Mouse (Mus musculus) ES-E14 (cell line): ENCODE results near the gene Nfkbil1. TPM values are rescaled to one million over a fixed set of nuclear protein-coding genes. Genes with fewer than 3 reads are reported as not detected.

ENCODE experiments used
- DNase-seq: peaks from one replicate; pipeline ENCODE4 v3.0.0-alpha.2; 2013; ENCODE audit warnings: low read depth, low spot score
- H3K27ac ChIP-seq: 2 replicates; pipeline ENCODE4 v1.5.1; 2012; ENCODE audit warnings: low read depth, mild to moderate bottlenecking, low read length, moderate library complexity, mixed read lengths; ENCODE audit not compliant: poor library complexity, insufficient read depth, severe bottlenecking
- H3K36me3 ChIP-seq: 2 replicates; pipeline ENCODE4 v1.6.1; 2012; ENCODE audit warnings: mild to moderate bottlenecking, low read length, moderate library complexity, mixed read lengths; ENCODE audit not compliant: control insufficient read depth, poor library complexity, insufficient read depth, severe bottlenecking
- H3K4me1 ChIP-seq, 2 experiments: fragments of 150-350 bp in 1 of 2; sonication (generic) in 1 of 2; 2 replicates each; pipeline ENCODE4 v1.6.1; 2012; ENCODE audit warnings: low read length in 2 of 2, mild to moderate bottlenecking in 1 of 2, mixed read lengths in 1 of 2; ENCODE audit not compliant: control insufficient read depth in 2 of 2, insufficient read depth in 2 of 2, poor library complexity in 1 of 2
- H3K4me3 ChIP-seq, 2 experiments: fragments of 150-350 bp in 1 of 2; sonication (generic) in 1 of 2; 2 replicates each; pipeline ENCODE4 v1.5.1; 2012; ENCODE audit warnings: low read length in 2 of 2, low read depth in 1 of 2, mild to moderate bottlenecking in 1 of 2, mixed read lengths in 1 of 2; ENCODE audit not compliant: insufficient read depth in 1 of 2, poor library complexity in 1 of 2, severe bottlenecking in 1 of 2
- H3K9ac ChIP-seq: 2 replicates; pipeline ENCODE4 v1.6.1; 2012; ENCODE audit warnings: low read depth, mild to moderate bottlenecking, low read length, mixed read lengths; ENCODE audit not compliant: poor library complexity, insufficient read depth, severe bottlenecking
- H3K9me3 ChIP-seq: fragments of 150-350 bp; sonication (generic); 2 replicates; pipeline ENCODE4 v1.6.1; 2012; ENCODE audit warnings: low read depth, mild to moderate bottlenecking, low read length; ENCODE audit not compliant: control insufficient read depth, insufficient read depth
- CHD2 ChIP-seq: IDR thresholded peaks from 2 replicates; pipeline ENCODE4 v1.6.1; 2014; ENCODE audit warnings: mild to moderate bottlenecking, low read depth, low read length, inconsistent platforms
- HCFC1 ChIP-seq: IDR thresholded peaks from 2 replicates; pipeline ENCODE4 v1.6.1; 2012; ENCODE audit warnings: low read length, inconsistent platforms, borderline replicate concordance; ENCODE audit not compliant: insufficient read depth
- MAFK ChIP-seq: IDR thresholded peaks from 2 replicates; pipeline ENCODE4 v1.6.1; 2014; ENCODE audit warnings: mild to moderate bottlenecking, low read depth, low read length, inconsistent platforms; ENCODE audit not compliant: insufficient read depth
- ZC3H11A ChIP-seq: IDR thresholded peaks from 2 replicates; pipeline ENCODE4 v1.6.1; 2012; ENCODE audit warnings: low read depth, mild to moderate bottlenecking, inconsistent platforms, low read length, borderline replicate concordance
- ZNF384 ChIP-seq: IDR thresholded peaks from 2 replicates; pipeline ENCODE4 v1.6.1; 2012; ENCODE audit warnings: low read depth, low read length, inconsistent platforms
- in situ Hi-C, 2 experiments: fragments of 600-800 bp; cut with MboI; formaldehyde crosslinking; loops; one replicate each; pipeline ENCODE4 v1.15.1; 2025; ENCODE audit warnings: low sequenced_read_pairs in 2 of 2, inconsistent platforms in 1 of 2; ENCODE audit not compliant: unreplicated experiment in 2 of 2
- total RNA-seq: library from RNA; depleted of rRNA; stranded (reverse); fragments of 300-350 nt; gene quantifications from 2 replicates; pipeline ENCODE4 v1.2.3, GENCODE M21; 2012

The Nfkbil1 gene
- total RNA-seq, 1 experiment: 6.1 TPM

GRCm38 (mm10) chr17:35249451-35250197, 14.0 kb upstream of the Nfkbil1 start:
- H3K27ac ChIP-seq: no peak overlapping the region
- peaks cover 0 to 24% of the 10 kb centered on the region in 2 experiments; a peak in 1 of 4 replicates for H3K4me1 ChIP-seq
- H3K9me3 ChIP-seq: no peaks in the 10 kb centered on the region
- DNase-seq: no peak
- no peak overlapping the region for H3K9ac ChIP-seq
- in situ Hi-C loops: no loop called here
- H3K4me3 ChIP-seq: no peak overlapping the region
- H3K36me3 ChIP-seq: peaks cover 88% of the 10 kb centered on the region
- no peak for TF ChIP-seq ZC3H11A
- no peak for TF ChIP-seq CHD2
- no peak for TF ChIP-seq MAFK
- no peak for TF ChIP-seq HCFC1
- no peak for TF ChIP-seq ZNF384

GRCm38 (mm10) chr17:35248986-35249385, 13.4 kb upstream of the Nfkbil1 start:
- no peak for TF ChIP-seq ZNF384
- no peak for DNase-seq
- Histone ChIP-seq H3K9me3 (no peaks in the 10 kb centered on the region), H3K9ac (no peak overlapping the region), H3K27ac (no peak overlapping the region), H3K4me1 (peaks cover 2 to 27% of the 10 kb centered on the region in 2 experiments; a peak in 2 of 4 replicates), H3K4me3 (no peak overlapping the region), H3K36me3 (peaks cover 94% of the 10 kb centered on the region)
- in situ Hi-C loops: no loop called here

- DNase-seq: no peak
- no peak overlapping the region for H3K27ac ChIP-seq
- in situ Hi-C loops: no loop called here
These were observed 11.6 kb upstream of the Nfkbil1 start for GRCm38 (mm10) chr17:35247144-35247543.

GRCm38 (mm10) chr17:35245731-35246623, 10.4 kb upstream of the Nfkbil1 start:
- no peak for TF ChIP-seq ZC3H11A
- TF ChIP-seq ZNF384: no peak
- TF ChIP-seq MAFK: no peak
- no peak for TF ChIP-seq CHD2
- no peak for TF ChIP-seq HCFC1
- Histone ChIP-seq H3K4me3 (no peak overlapping the region), H3K36me3 (peaks cover 82% of the 10 kb centered on the region), H3K27ac (no peak overlapping the region), H3K4me1 (peaks cover 10 to 23% of the 10 kb centered on the region in 2 experiments; a peak in 2 of 4 replicates), H3K9ac (0 out of 2 replicates have a peak overlapping the region, but pooled peaks have one; percentile 8), H3K9me3 (no peaks in the 10 kb centered on the region)
- DNase-seq: no peak
- in situ Hi-C loops: no loop called here

More at GRCm38 (mm10) chr17:35247144-35247543, 11.6 kb upstream of the Nfkbil1 start:
- no peak for TF ChIP-seq ZNF384
- TF ChIP-seq MAFK: no peak
- TF ChIP-seq CHD2: no peak
- TF ChIP-seq ZC3H11A: no peak
- TF ChIP-seq HCFC1: no peak
- no peak overlapping the region for H3K9ac ChIP-seq
- H3K36me3 ChIP-seq: peaks cover 92% of the 10 kb centered on the region
- no peaks in the 10 kb centered on the region for H3K9me3 ChIP-seq
- peaks cover 10 to 26% of the 10 kb centered on the region in 2 experiments; a peak in 2 of 4 replicates for H3K4me1 ChIP-seq
- H3K4me3 ChIP-seq: no peak overlapping the region
